Mouse (Mus musculus): Measurements from ENCODE around the gene Krtap6-2.

Krtap6-2 gene

DNA sequence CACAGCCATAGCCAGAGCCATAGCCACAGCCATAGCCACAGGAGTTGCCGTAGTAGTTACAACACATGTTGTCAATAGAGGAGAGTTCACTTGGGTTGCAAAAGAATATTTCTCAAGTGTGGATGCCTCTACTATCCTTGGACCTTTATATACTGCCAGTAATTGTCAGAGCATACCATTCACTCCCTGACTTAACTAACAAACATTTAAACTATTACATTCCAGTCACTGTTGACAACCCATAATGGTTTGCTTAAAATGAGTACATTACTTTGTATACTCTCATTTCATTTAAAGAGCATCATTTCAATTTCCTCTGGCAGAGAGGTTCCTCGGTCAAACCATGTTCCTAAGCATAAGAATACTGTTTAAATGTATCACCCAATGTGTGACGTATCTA, at the start of gene Krtap6-2:
Gene Krtap6-2, minus strand, starts transcription at position 101 of the 400 bp plus-strand sequence.
- no peak for DNase-seq (ENCODE audit: low spot score in 2 of 2)

DNA sequence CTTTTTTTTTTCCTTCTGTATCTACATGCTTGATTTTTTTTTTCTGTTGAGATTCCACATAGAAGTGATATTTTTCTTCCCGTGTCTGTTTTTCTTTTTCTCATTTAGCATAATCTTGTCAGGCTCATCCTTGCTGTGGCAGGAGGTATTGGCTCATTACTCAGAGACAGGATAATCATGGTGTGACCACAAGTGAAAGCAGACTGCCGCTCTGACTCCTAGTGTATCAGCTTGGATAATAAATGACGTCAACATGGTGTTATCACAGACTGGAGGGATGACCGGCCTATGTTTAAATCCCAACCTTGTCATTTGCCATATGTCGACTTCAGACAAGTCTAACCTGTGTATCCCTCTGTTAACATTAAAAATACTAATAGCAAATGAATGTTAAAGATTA, 41.3 kb upstream of the Krtap6-2 start:
- no peak for DNase-seq (ENCODE audit: low spot score in 2 of 2)

DNA sequence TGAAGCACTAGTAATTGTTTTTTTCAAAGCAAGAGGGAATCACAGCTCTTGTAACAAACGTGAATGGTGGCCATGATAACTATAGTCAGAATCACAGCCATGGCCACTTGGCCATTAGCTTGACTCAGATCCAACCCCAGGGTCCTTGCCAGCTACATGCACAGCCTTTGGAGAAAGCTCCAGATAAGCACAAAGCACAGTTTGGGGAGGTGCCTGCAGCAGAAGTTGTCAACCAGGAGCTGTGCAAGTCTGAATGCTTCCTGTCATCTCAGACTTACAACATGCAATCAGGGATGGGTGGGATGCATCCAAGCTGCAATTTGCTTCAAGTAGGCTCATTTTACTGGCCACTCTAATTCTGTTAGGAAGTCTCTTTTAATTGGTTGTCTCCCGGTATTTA, 9.7 kb upstream of the Krtap6-2 start:
- no peak for DNase-seq (ENCODE audit: low spot score in 2 of 2)

DNA sequence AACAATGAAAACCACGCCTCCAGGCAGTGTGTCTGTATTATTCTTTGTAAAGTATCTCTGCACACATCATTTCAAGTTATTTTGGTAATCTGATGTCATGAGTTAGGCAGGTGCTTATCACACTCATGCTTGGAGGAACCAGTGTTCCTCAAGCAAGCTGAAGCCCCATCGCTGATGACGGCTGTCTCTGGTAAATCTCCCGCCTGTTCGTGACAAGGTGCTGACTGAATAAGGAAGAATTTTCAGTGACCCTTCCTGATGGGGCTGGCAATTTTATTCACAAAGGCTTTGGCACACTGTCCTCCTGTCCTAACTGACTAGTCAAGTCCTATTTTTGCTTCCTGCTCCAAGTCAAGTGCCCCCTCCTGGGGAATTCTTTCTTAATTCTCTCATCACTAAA, 5.4 kb upstream of the Krtap6-2 start:
- DNase-seq (ENCODE audit: low spot score in 2 of 2): no peak

DNA sequence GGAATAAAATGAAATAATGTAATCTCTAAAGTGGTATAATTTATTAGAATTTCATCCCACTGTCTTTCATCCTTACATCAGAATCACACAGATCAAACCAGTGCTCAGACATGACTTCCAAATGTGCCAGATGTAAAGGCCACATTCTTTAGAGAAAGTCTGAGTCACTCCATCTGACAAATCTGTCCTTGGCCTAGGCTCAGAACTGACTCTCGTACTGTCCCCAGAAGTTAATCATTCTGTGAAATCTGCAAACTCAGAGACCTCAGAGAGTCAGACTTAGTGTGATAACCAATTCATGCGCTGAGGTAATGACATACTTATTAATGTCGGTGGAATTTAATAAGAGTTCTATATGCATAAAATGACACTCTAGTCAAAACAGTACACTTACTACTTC, 3.6 kb downstream of the Krtap6-2 start:
- DNase-seq (ENCODE audit: low spot score in 2 of 2): no peak

DNA sequence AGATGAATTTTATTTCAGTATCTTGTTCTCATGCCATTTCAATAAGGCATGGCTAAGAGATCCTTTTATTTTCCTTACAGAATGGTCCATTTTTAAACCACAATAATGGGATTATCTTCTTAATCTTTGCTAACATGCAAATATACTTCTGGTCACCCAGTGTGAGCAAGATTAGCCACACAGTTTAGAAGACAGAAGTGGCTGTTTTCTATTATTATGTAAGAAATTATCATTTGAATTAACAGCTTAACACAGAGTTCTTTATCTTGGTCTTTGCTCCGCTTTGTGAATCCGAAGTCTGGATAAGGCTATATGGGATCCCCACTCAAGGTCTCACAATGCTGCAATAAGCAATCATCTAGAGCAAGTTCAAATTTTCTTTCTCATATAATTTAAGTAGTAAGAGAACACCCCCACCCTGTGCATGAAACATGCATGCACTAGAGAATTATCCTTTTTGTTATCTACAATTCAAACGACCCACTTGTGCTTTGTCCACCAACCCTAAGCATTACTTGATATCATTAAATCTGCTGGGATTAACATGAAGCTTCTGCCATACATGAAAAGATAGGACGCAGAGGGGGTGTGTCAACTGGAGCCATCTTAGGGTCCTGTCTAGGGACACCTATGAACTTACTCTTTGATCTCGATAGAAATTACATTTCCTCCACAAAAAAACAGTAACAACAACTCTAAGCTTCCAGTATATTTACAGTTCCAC, 9.4 kb downstream of the Krtap6-2 start:
- DNase-seq (ENCODE audit: low spot score in 2 of 2): no peak

DNA sequence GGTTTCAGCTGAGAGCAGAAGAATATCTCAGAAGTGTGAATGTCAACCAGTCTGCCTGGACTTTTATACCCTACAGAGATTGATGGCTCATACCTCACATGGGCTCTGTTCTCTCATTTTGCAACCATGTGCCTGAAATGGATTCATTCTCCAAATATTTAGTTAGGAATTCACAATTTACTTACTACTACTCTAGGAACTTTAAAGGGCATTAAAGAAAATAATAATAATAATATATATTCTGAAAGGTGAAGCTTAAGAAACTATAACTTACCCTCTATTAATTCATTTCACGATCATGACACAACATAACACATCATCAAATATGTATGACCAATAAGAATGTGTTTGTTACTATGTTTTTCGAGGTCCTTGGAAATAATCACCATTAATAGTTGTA, 16.1 kb downstream of the Krtap6-2 start, which contains the start of gene Krtap21-1:
Gene Krtap21-1, minus strand, starts transcription at position 101 of the 400 bp plus-strand sequence.
- DNase-seq (ENCODE audit: low spot score in 2 of 2): no peak

DNA sequence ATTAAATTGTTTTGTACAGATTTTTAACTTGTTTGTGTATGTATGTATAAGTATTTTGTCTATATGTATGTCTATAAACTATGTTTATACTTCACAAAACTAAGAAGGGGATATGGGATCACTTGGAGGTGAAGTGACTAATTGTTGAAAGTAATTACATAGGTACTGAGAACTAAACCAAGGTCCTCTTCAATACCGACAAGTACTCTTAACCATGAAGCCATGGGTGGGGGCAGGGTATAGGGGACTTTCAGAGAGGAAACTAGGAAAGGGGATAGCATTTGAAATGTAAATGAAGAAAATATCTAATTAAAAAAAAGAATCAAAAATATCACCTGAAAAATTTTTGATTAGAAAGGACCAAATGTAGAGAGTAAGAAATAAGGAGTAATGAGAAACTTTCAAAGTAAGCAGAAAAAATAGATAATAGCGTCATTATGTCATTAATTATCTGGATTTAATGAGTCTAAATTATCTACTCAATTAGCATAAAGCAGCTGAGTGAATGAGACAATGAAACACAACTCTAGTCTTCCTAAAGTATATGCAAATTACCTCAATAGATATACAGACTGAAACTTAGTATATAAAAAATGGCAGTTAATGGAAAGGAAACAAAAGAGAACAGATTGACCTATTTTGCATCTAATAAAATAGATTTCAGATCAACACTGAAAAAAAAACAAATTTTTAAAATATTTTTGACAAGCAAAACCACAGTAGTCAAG, 47.0 kb downstream of the Krtap6-2 start:
- no peak for DNase-seq (ENCODE audit: low spot score in 2 of 2)

Measured in heart, adult 9 months (tissue).